Mouse (Mus musculus) neural tube, embryonic 11.5 days (tissue): Measurements from ENCODE around the gene Tbc1d19. TPM values are rescaled to one million over a fixed set of nuclear protein-coding genes. Genes with fewer than 3 reads are reported as not detected.

Experiments
- ATAC-seq: fragments of 200-750 bp; cut with Nextera tagmentation; 2 replicates; pipeline ENCODE4 v1.8.0; 2017; ENCODE audit warnings: moderate number of reproducible peaks, mild to moderate bottlenecking, moderate TSS enrichment, moderate library complexity; ENCODE audit not compliant: insufficient read depth, low FRiP score, low TSS enrichment
- DNase-seq: peaks from one replicate; pipeline ENCODE4 v3.0.0-alpha.2; 2015; ENCODE audit warnings: low spot score
- H3K27ac ChIP-seq: fragments of 300-500 bp; sonication (generic); 2 replicates; pipeline ENCODE4 v1.5.1; 2014; ENCODE audit warnings: low read depth, mild to moderate bottlenecking, low read length
- H3K27me3 ChIP-seq: fragments of 300-500 bp; sonication (generic); 2 replicates; pipeline ENCODE4 v1.6.1; 2014; ENCODE audit warnings: mild to moderate bottlenecking, low read length, mixed read lengths; ENCODE audit not compliant: control insufficient read depth, insufficient read depth
- H3K36me3 ChIP-seq: fragments of 300-500 bp; sonication (generic); 2 replicates; pipeline ENCODE4 v1.6.1; 2014; ENCODE audit warnings: mild to moderate bottlenecking, low read length, moderate library complexity, mixed read lengths; ENCODE audit not compliant: control insufficient read depth, insufficient read depth
- H3K4me1 ChIP-seq: fragments of 300-500 bp; sonication (generic); 2 replicates; pipeline ENCODE4 v1.6.1; 2014; ENCODE audit warnings: low read length, mixed read lengths; ENCODE audit not compliant: control insufficient read depth, insufficient read depth
- H3K4me2 ChIP-seq: fragments of 300-500 bp; sonication (generic); 2 replicates; pipeline ENCODE4 v1.6.1; 2014; ENCODE audit warnings: low read depth, mild to moderate bottlenecking, moderate library complexity
- H3K4me3 ChIP-seq: fragments of 300-500 bp; sonication (generic); 2 replicates; pipeline ENCODE4 v1.5.1; 2014; ENCODE audit warnings: low read depth, low read length
- H3K9ac ChIP-seq: fragments of 300-500 bp; sonication (generic); 2 replicates; pipeline ENCODE4 v1.6.1; 2014; ENCODE audit warnings: mild to moderate bottlenecking, low read length
- H3K9me3 ChIP-seq: fragments of 300-500 bp; sonication (generic); 2 replicates; pipeline ENCODE4 v1.6.1; 2016; ENCODE audit warnings: low read length; ENCODE audit not compliant: control insufficient read depth
- WGBS: fragments of 180-500 bp; shearing (Covaris S2); extraction: QIAGEN DNeasy Blood & Tissue Kit; methylation state at CpG from one replicate; pipeline ENCODE4 v1.1.7; 2014; 5-methylcytosine and 5-hydroxymethylcytosine counted together
- polyA plus RNA-seq: library from polyadenylated mRNA; unstranded; fragments of >200 nt; fragmentation: Nextera tagmentation; extraction: Ambion mirVana; gene quantifications from 2 replicates; pipeline ENCODE4 v1.2.1, GENCODE M21; 2014

Gene Tbc1d19
- polyA plus RNA-seq, result 58.3 and 65.0 TPM in 2 replicates

GRCm38 (mm10) chr5:53809115-53809991 lies at the start of gene Tbc1d19:
Gene Tbc1d19, plus strand, starts transcription at chr5:53809606.
- H3K4me3 ChIP-seq, result peak within 1 kb of the TSS; percentile 71
- ATAC-seq (peak; percentile 97), DNase-seq (peak; percentile 91)
- H3K36me3 ChIP-seq, result no peaks in the 10 kb centered on the region
- peak within 1 kb of the TSS; percentile 45 for H3K4me2 ChIP-seq
- H3K27ac ChIP-seq, result no peak within 1 kb of the TSS
- 8% methylated on average over 36 of the region's 36 CpGs for WGBS
- peak within 1 kb of the TSS; percentile 79 for H3K9ac ChIP-seq
- H3K9me3 ChIP-seq, result no peaks in the 10 kb centered on the region
- H3K4me1 ChIP-seq, result no peaks in the 10 kb centered on the region
- H3K27me3 ChIP-seq, result no peaks in the 10 kb centered on the region

DNA sequence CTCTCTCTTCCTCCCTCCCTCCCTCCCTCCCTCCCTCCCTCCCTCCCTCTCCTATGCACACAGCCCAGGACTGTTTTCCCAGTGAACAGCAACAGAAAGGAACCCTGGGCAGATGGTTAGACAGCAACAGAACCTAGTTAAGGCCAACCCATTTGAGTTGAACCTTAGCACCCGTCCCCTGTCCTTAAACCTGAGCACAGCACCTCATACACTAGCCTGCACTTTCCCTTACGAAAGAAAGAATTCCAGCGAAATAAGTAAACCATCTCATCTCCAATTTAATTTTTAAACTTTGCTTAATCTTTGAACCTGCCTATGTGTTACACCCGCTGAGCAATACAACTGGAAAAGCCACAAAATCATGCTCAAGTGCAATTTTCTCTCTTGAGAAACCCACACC lies 49.5 kb upstream of the Tbc1d19 start:
- ATAC-seq (no peak), DNase-seq (no peak)
- Histone ChIP-seq H3K9ac (no peak overlapping the region), H3K27me3 (no peaks in the 10 kb centered on the region), H3K36me3 (no peaks in the 10 kb centered on the region), H3K4me2 (no peak overlapping the region), H3K27ac (no peak overlapping the region), H3K4me3 (no peak overlapping the region), H3K4me1 (no peaks in the 10 kb centered on the region), H3K9me3 (no peaks in the 10 kb centered on the region)
- 92% methylated on average over 4 of the region's 4 CpGs for WGBS

DNA sequence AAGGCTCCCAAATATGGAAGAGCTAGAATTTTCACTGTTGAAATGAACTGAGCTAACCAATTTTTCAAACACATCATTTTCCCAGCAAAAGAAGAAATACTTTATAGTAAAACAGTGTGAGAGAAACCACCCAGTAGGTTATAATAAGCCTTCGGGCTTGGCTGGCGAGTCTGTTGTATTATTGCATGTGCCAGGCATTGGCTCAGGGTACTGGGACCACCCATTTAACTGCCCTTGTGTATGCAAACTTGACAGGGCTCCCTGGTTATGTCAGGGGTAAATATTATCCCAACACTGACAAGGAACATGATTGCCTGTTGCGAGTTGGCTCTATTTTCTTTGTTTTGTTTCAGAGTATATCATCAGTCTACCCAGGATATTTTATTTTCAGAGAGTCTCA lies 48.5 kb upstream of the Tbc1d19 start:
- H3K4me1 ChIP-seq, result no peaks in the 10 kb centered on the region
- no peak for DNase-seq
- no peak overlapping the region for H3K27ac ChIP-seq
- no peaks in the 10 kb centered on the region for H3K9me3 ChIP-seq
- H3K4me3 ChIP-seq, result no peak overlapping the region
- no peaks in the 10 kb centered on the region for H3K27me3 ChIP-seq
- H3K36me3 ChIP-seq, result no peaks in the 10 kb centered on the region
- H3K4me2 ChIP-seq, result no peak overlapping the region
- ATAC-seq, result no peak
- WGBS, result 90% methylated on average over 3 of the region's 3 CpGs
- no peak overlapping the region for H3K9ac ChIP-seq

- H3K4me3 ChIP-seq, result no peak overlapping the region
- no peak overlapping the region for H3K27ac ChIP-seq
- DNase-seq (no peak), ATAC-seq (no peak)
- H3K9me3 ChIP-seq, result no peaks in the 10 kb centered on the region
- H3K4me1 ChIP-seq, result no peaks in the 10 kb centered on the region
- H3K36me3 ChIP-seq, result no peaks in the 10 kb centered on the region
- H3K4me2 ChIP-seq, result no peak overlapping the region
- no peaks in the 10 kb centered on the region for H3K27me3 ChIP-seq
- no peak overlapping the region for H3K9ac ChIP-seq
- WGBS, result 91% methylated on average over 3 of the region's 3 CpGs
Observed at GRCm38 (mm10) chr5:53761346-53761745, 48.1 kb upstream of the Tbc1d19 start.

DNA sequence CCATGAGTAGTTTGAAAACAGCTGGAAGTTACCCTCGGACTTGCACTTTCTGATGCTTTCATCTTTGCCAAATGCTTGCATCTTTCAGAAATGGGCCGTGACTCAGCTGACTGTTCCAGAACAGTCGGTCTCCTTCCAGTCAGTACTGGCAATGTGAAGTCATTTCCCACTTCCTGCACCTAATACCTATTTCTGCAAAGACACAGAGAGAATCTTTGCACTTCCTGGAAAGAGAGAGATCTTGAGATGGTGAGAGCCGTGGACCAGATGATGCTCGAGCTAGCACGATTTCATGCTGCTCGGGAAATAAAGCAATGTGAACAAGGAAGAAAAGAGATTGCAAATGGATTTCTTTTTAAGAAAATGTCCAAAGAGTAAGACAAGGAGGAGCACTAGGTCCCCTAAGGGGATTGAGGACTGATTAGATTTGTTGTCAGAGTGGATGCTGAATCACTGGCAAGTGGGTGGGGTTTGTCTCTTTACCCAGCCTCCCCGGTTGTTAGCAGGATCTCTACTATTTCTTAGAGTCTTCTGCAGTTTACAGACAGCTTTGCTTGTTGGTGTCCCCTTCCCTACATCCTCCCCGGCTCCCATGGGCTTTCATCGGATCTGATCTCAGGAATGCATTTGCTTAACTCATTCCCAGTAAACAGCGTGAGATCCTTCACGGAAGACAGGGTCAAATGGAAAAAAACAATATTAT lies 24.4 kb upstream of the Tbc1d19 start:
- H3K4me3 ChIP-seq, result no peak overlapping the region
- H3K27me3 ChIP-seq, result no peaks in the 10 kb centered on the region

GRCm38 (mm10) chr5:53801379-53801778 lies 8.0 kb upstream of the Tbc1d19 start:
- Histone ChIP-seq H3K27ac (no peak overlapping the region), H3K9me3 (no peaks in the 10 kb centered on the region), H3K36me3 (no peaks in the 10 kb centered on the region), H3K27me3 (no peaks in the 10 kb centered on the region), H3K4me2 (no peak overlapping the region), H3K9ac (no peak overlapping the region), H3K4me1 (no peaks in the 10 kb centered on the region), H3K4me3 (no peak overlapping the region)
- DNase-seq, result no peak
- no peak for ATAC-seq
- 85% methylated on average over 2 of the region's 2 CpGs for WGBS

More for the DNA sequence above, 24.4 kb upstream of the Tbc1d19 start:
- Histone ChIP-seq H3K4me2 (no peak overlapping the region), H3K9ac (no peak overlapping the region), H3K9me3 (no peaks in the 10 kb centered on the region), H3K36me3 (no peaks in the 10 kb centered on the region), H3K27ac (no peak overlapping the region), H3K4me1 (no peaks in the 10 kb centered on the region)
- WGBS, result 73% methylated on average over 12 of the region's 12 CpGs
- ATAC-seq, result no peak
- DNase-seq, result no peak

- Histone ChIP-seq H3K4me1 (no peaks in the 10 kb centered on the region), H3K27me3 (no peaks in the 10 kb centered on the region), H3K9me3 (no peaks in the 10 kb centered on the region), H3K36me3 (no peaks in the 10 kb centered on the region), H3K4me3 (no peak overlapping the region), H3K4me2 (no peak overlapping the region), H3K9ac (no peak overlapping the region), H3K27ac (no peak overlapping the region)
- ATAC-seq (no peak), DNase-seq (no peak)
- 93% methylated on average over 7 of the region's 7 CpGs for WGBS
Observed at GRCm38 (mm10) chr5:53819711-53820110, 10.3 kb downstream of the Tbc1d19 start.

GRCm38 (mm10) chr5:53825886-53826285 lies 16.5 kb downstream of the Tbc1d19 start:
- Histone ChIP-seq H3K9me3 (no peaks in the 10 kb centered on the region), H3K4me2 (no peak overlapping the region), H3K9ac (no peak overlapping the region), H3K4me1 (no peaks in the 10 kb centered on the region), H3K36me3 (no peaks in the 10 kb centered on the region), H3K27me3 (no peaks in the 10 kb centered on the region), H3K27ac (no peak overlapping the region), H3K4me3 (no peak overlapping the region)
- DNase-seq (no peak), ATAC-seq (no peak)
- WGBS, result 74% methylated on average over 7 of the region's 7 CpGs
